Mouse (Mus musculus) megakaryocyte, embryonic 14.5 days (primary cell): ENCODE results near the gene C1qtnf5.

Source experiments
- FLI1 ChIP-seq: IDR thresholded peaks from 2 replicates; pipeline ENCODE4 v1.6.1; 2012; ENCODE audit warnings: low read length, inconsistent platforms, mixed read lengths
- GATA1 ChIP-seq: IDR thresholded peaks from 3 replicates; pipeline ENCODE4 v1.6.1; 2012; ENCODE audit warnings: mixed read lengths, low read length, inconsistent platforms, borderline replicate concordance

GRCm38 (mm10) chr9:44076764-44077120 is 30.3 kb upstream of the C1qtnf5 start:
- TF ChIP-seq GATA1 (no peak), FLI1 (no peak)
